In the genomic region with DNA sequence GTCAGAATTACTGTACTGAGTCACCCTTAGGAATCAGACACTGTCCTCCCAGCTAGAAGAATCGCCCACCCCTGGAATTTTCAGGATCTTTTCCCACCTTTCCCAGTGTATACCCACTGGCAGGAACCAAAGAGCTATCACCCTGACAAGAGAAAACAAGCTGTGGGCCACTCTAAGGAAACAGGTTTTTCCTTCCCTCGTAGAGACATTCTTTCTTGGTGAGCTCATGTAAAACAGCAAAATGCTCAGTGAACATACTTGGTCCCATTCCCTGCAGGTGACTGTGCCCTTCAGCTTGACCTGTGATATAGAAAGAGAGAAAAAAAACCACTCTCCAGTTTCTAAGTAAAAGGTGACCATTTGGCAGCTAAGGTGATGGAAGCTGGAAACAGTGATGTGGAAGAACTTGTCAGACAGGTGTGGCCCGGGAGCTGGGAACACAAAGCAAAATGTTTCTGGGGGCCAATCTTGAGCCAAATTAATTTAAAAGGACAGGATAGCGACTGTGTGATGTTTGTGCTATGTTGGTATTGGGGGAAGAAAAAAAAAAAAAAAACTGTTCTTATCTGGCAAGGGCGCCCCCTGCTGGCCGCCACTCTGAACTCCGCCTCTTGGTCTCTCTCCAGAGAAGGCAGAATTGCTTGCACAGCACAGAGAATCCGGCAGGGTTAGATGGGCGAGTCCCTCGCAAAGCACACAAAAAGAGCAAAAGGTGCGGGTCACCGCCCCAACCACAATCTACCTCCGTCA, we compare ENCODE assay signal across 8 mouse cellular contexts.
DNase-seq lines count a peak whose midpoint lies in the region; ATAC-seq and TF ChIP-seq lines count a peak whose summit lies in the region.

No protein-coding gene starts in this region.

- ATAC-seq in megakaryocyte-erythroid progenitor cell, adult 5-6 weeks (replicated peaks; ENCODE audit: low FRiP score, low TSS enrichment, poor library complexity, severe bottlenecking): peak; percentile 94

- peak; percentile 57 for TF ChIP-seq CTCF in cortical plate, adult 2 months (IDR thresholded peaks at IDR 0.05; ENCODE audit: extremely low read depth, insufficient read depth, low read length)

- peak overlapping the region; percentile 27 for H3K4me3 ChIP-seq in cortical plate, adult 2 months (ENCODE audit: insufficient read depth, low read length)

- no peaks in the 10 kb centered on the region for H3K4me1 ChIP-seq in cortical plate, adult 2 months (ENCODE audit: control insufficient read depth, insufficient read depth, low read length)

- DNase-seq in adipocyte (ENCODE audit: low spot score): peak; percentile 59
- DNase-seq in gastrocnemius, postnatal 10 days: peak; percentile 77
- DNase-seq in hindlimb bud, embryonic 11.5 days (ENCODE audit: extremely low spot score, low read depth, low spot score): peak; percentile 56
- peak; percentile 52 to 77 for DNase-seq in left cerebral cortex, adult 8-10 months (ENCODE audit: low spot score in 2 of 2)
- peak; percentile 88 for DNase-seq in right cerebral cortex, postnatal 4 days
- peak; percentile 55 for DNase-seq in yolk sac, embryonic 10.5 days (ENCODE audit: low spot score)

- TF ChIP-seq POLR2A in cortical plate, adult 2 months (IDR thresholded peaks at IDR 0.05; ENCODE audit: extremely low read depth, insufficient read depth, low read length): no peak

- H3K27ac ChIP-seq in cortical plate, adult 2 months (ENCODE audit: insufficient read depth, low read length): no peak overlapping the region
